Mouse (Mus musculus) heart, adult 10 weeks (tissue): ENCODE results near the gene Boll. TPM values are rescaled to one million over a fixed set of nuclear protein-coding genes. Genes with fewer than 3 reads are reported as not detected.

Source experiments
- polyA plus RNA-seq: library from polyadenylated mRNA; stranded (reverse); fragments of 350-450 nt; fragmentation: Illumina TruSeq; extraction: RNeasy Lipid Tissue Mini Kit (QIAGEN cat#74804); gene quantifications from one replicate; pipeline ENCODE4 v1.2.3, GENCODE M21; 2014; ENCODE audit warnings: low read depth, low replicate concordance

The Boll gene
- polyA plus RNA-seq: not detected

GRCm38 (mm10) chr1:55363044-55363565 lies at the start of gene Boll:
TSS of gene Boll (minus strand) at chr1:55363469.

DNA sequence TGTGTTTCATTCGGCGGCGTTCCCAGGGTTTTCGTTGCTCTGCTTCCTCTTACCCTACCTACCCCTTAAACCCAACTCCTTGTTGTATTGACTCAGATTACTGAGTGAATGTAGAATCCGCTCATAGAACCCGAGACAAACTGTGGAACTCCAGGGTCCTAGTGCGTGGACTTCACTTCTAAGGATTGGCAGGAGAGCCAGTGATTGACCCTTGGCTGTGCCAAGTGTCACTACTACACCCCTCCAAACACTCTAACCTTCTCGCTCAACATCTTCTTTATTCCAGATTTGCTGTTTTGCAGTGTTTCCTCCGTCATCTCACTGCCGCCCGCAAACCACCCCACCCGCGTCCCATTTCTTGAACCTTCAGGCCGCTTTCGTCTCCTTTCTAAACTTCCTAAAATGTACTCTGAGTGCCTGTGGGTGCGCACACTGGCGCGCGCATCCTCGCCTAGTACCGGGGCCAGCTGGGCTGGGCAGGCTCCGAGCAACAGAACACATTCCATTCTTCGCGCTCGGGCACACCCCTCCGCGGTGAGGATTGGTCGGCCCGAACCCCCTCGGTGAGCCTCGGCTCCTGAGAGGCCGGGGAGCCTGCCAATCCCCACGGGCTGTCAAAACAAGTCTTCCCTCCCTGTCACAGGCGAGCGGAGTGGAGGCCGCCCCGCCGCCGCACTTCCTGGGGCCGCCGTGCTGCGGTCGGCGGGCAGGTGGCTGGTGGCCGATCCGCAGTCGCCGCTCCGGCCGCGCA lies 42.2 kb upstream of the Boll start, which contains the start of gene Plcl1:
Gene Plcl1 (plus strand): TSS at position 650 of the 751 bp plus-strand sequence.

GRCm38 (mm10) chr1:55236890-55237642 lies 126.2 kb downstream of the Boll start, which contains the start of gene Mars2:
TSS of gene Mars2 (plus strand) at chr1:55237177.

DNA sequence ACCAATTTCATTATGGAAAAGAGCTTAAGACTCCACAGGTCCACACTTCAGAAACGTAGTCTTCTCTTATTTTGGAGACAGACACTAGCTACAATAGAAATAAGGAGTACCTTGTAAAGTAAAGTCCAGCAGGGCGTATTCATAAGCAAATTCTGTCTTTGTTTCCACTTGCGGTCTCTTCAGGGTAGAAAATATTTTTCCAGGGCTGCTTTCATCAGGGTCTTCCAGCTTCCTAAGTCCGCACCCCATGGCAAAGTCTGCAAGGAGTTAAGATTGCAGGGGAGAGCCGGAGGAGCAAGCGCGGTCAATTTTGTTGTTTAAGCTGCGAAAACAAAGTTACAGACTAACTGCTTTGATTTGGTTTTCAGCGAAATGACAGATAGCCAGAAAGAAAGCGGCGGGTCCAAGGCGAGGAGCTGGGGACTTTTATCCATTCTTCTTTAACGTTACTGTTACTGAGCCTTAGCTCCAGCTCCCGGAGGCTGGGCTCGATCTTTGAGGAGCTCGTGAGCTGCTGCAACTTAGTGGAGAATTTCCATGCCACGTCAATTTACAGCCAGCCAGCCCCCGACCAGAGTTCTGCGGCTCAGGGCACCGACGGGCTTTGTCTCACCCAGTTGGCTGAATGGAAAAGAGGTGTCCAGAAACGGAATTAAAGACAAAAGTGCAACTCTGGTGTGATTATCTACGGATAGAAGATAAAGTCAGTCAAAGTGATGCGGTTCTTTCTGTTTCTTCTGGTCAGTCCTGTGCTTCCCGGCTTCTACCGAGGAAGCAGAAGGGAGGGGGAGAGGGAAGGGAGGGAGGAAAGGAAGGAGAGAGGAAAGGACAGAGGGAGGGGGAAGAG lies 137.0 kb downstream of the Boll start, which contains the start of gene Rftn2:
Gene Rftn2 (minus strand): TSS at position 772 of the 847 bp plus-strand sequence.

Other genes with a start within 250 kb of the Boll start
- gene Mob4, start 232.2 kb downstream of the Boll start, polyA plus RNA-seq: 37.4 TPM
- gene Rftn2, start 136.7 kb downstream of the Boll start, polyA plus RNA-seq: 5.7 TPM
- 4.2 TPM for gene Mars2, start 126.3 kb downstream of the Boll start, polyA plus RNA-seq
- 2.1 TPM for gene Plcl1, start 42.5 kb upstream of the Boll start, polyA plus RNA-seq